Mouse (Mus musculus): ENCODE measurements around the gene Atg4b. TPM values are rescaled to one million over a fixed set of nuclear protein-coding genes. Genes with fewer than 3 reads are reported as not detected.
"Not testable (repeated sequence)": the region's sequence is repeated elsewhere in the genome, so short reads cannot be mapped to it uniquely, and the experiment has no call there.

Atg4b gene
- polyA plus RNA-seq, 1 experiment from 2014 or later = 80.1 TPM

DNA sequence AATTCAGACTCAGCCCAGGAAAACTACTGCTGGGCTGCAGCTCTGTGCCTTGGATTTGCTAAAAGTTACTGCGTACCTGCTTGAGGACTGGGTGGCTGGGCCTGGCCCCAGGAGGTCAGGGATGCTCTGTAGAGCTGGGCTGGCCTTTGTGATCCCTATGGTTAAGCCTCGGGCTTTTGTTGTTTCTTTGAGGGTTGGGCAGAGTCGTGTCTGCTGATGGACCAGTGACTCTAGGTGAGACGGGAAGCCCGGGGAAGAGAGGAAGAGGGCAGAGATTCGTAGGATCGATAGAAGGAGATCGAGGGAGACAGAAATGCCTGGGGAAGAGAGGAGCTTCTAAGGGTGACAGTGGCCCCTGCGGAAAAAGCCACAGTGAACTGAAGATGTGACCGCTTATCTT is 73.3 kb downstream of the Atg4b start, which contains the start of gene D2hgdh:
Gene D2hgdh, plus strand, starts transcription at position 301 of the 400 bp plus-strand sequence.
- ATAC-seq (ENCODE audit: low FRiP score) = peak; percentile 18
- 7% methylated on average over 10 of the region's 10 CpGs for WGBS
- peaks cover 19% of the 10 kb centered on the region for H3K4me1 ChIP-seq

DNA sequence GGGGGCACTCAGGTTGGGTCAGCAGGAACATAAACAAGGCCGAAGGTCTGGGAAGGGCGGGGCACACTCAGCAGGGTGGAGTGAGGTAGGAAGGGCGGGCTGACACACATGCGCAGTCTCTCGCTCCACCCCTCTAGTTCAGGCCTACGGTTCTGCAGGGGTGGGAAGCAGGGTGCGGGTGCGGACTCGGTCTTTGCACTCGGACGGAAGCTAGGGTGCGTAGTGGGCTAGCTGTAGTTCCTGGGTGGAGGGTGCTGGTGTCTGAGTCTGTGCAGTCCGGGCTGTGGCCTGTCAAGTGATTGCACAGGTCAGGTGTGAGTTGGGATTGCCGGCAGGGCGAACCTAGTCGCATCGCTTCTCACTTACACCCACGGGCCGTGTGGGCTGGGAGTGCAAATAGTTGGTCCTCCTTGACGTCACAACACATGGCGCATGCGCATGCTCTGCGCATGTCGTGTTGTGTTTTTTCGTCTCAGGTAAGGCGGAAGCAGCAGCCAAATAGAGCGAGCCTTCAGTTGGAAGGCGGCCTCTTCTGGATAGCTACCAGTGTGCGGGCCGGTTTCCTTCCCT is 73.9 kb downstream of the Atg4b start:
- H3K9ac ChIP-seq (replicated peaks) = peak overlapping the region; percentile 76
- H3K4me3 ChIP-seq (replicated peaks) = peak overlapping the region; percentile 63
- H3K36me3 ChIP-seq = peaks cover 15% of the 10 kb centered on the region
- WGBS = under 1% methylated on average over 30 of the region's 30 CpGs
- peaks cover 19% of the 10 kb centered on the region for H3K4me1 ChIP-seq
- peak overlapping the region; percentile 99 for H3K27ac ChIP-seq (replicated peaks)
- no peaks in the 10 kb centered on the region for H3K27me3 ChIP-seq (replicated peaks)
- peak overlapping the region; percentile 83 for H3K4me2 ChIP-seq
- peak; percentile 95 for ATAC-seq (ENCODE audit: low FRiP score)
- H3K9me3 ChIP-seq (replicated peaks) = no peaks in the 10 kb centered on the region

More for the DNA sequence above, 73.3 kb downstream of the Atg4b start, which contains the start of gene D2hgdh:
- Histone ChIP-seq H3K9me3 (replicated peaks) (no peaks in the 10 kb centered on the region), H3K27ac (replicated peaks) (peak within 1 kb of the TSS; percentile 99), H3K9ac (replicated peaks) (peak within 1 kb of the TSS; percentile 76), H3K4me3 (replicated peaks) (peak within 1 kb of the TSS; percentile 63), H3K27me3 (replicated peaks) (no peaks in the 10 kb centered on the region), H3K36me3 (peaks cover 21% of the 10 kb centered on the region), H3K4me2 (peak within 1 kb of the TSS; percentile 83)

DNA sequence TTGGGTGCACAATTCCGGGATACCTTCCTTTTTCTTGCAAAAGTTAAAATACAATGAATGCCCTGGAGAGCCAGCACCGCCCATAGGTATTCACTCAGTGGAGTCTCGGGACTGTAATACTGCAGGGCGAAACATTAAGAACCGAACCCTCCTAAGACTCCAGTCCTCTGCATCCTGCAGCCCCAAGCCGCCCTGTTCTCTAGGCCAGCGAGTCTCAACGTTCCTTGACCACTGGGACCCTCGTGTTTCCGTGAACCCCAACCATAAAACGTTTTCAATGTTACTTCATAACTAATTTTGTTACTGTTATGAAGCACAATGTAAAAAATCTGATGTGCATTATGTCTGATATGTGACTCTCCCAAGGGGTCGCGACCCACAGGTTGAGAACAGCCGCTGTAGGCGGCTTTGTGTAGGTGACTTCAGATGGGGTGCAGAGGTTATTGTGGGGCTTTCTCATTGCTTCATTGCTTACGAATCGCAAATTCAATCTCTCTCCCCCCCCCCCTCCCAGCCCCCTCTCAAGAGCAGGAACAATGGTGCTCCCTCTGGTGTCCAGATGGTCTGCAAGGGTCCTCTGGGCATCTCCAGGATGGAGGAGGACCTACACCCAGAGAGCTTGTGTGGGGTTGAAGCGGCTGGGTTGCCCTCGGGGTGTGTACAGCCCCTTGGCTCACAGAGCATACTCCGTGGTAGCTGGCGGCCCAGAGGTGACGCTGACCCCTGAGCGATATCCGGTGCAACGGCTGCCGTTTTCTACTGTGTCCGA is 74.7 kb downstream of the Atg4b start:
- no peaks in the 10 kb centered on the region for H3K9me3 ChIP-seq (replicated peaks)
- peak overlapping the region; percentile 76 for H3K9ac ChIP-seq (replicated peaks)
- peak overlapping the region; percentile 63 for H3K4me3 ChIP-seq (replicated peaks)
- WGBS = 43% methylated on average over 27 of the region's 27 CpGs
- peak overlapping the region; percentile 83 for H3K4me2 ChIP-seq
- H3K4me1 ChIP-seq = peaks cover 19% of the 10 kb centered on the region
- H3K27me3 ChIP-seq (replicated peaks) = no peaks in the 10 kb centered on the region
- peak; percentile 52 for ATAC-seq (ENCODE audit: low FRiP score)
- peak overlapping the region; percentile 99 for H3K27ac ChIP-seq (replicated peaks)
- peaks cover 10% of the 10 kb centered on the region for H3K36me3 ChIP-seq

DNA sequence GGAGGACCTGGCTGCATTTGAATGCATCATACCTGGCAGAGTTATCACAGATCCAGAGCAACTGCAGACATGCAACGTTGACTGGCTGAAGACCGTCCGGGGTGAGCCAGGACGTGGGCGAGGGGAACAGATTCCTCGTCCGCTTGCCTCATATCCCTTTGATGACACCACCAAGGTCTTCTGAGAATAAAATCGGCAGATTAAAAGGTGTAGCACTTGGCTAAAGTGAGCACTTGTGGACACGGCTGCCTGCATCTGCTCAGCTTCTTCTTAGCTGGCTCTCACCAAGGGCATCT is 75.2 kb downstream of the Atg4b start:
- WGBS = 97% methylated on average over 9 of the region's 9 CpGs
- H3K9ac ChIP-seq (replicated peaks) = no peak overlapping the region

DNA sequence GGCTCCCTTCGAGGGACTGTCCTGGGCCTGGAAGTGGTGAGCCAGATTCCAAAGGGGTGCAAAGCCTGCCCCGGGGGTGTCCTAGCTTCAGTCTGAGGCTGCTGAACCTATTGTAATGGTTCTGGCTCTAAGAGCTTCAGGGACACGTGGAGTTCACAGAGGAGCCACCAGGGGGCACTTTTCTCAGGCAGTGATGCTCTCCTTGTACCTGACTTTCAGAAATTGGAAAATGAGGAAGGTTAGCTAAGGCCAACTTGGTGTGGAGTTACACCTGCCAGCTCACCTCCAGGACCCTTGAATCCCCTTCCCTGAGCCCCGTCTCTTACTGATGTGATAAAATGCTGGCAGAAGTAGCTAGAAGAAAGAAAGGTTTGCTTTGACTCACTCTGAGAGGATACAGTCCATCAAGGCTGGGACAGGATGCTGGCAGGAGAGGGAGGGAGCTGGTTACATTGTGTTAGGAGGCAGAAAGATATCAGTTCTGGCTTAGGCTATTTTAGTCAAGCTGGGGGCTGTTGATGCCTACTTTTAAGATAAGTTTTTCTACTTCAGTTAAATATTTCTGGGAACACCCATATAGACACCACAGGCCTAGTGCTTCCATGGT is 81.6 kb downstream of the Atg4b start:
- ATAC-seq (ENCODE audit: low FRiP score); H3K9me3 ChIP-seq (replicated peaks); H3K9ac ChIP-seq (replicated peaks); H3K27ac ChIP-seq (replicated peaks); H3K27me3 ChIP-seq (replicated peaks); H3K36me3 ChIP-seq; H3K4me1 ChIP-seq; H3K4me3 ChIP-seq (replicated peaks); H3K4me2 ChIP-seq: not testable (repeated sequence)
- WGBS = 72% methylated on average over 2 of the region's 4 CpGs

More for the DNA sequence above, 75.2 kb downstream of the Atg4b start:
- no peak for ATAC-seq (ENCODE audit: low FRiP score)
- Histone ChIP-seq H3K27ac (replicated peaks) (peak overlapping the region; percentile 99; the same call in 1 of the 2 replicates), H3K4me2 (peak overlapping the region; percentile 83; the same call in 1 of the 2 replicates), H3K9me3 (replicated peaks) (no peaks in the 10 kb centered on the region), H3K36me3 (peaks cover 5% of the 10 kb centered on the region; the same call in 1 of the 2 replicates), H3K4me1 (peaks cover 19% of the 10 kb centered on the region), H3K27me3 (replicated peaks) (no peaks in the 10 kb centered on the region), H3K4me3 (replicated peaks) (no peak overlapping the region)

DNA sequence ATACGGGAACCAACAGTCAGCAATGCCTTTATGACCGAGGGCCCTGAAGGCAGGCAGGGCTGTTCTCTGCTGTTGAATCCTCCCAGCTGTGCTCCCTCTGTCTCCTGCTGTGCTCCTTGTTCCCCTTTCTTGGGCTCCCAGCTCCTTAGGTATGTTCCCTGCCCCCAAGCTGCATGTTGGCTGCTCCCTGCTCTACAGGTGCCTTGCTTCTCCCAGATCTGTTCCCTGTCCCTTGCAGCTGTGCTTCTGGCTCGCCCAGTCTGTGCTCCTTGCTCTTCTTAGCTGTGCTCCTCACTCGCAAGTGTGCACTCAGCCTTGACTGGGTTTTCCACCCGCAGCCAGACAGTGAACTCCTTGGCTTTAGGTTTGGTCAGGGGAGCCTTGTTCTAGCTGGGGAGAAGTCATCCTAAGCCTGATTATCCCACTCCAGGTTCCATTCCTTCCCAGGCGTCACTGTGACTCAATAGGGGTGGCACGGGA is 83.4 kb downstream of the Atg4b start:
- no peaks in the 10 kb centered on the region for H3K4me1 ChIP-seq
- 0 out of 2 replicates have a peak, but pooled peaks cover 4% of the 10 kb centered on the region for H3K36me3 ChIP-seq
- no peaks in the 10 kb centered on the region for H3K27me3 ChIP-seq (replicated peaks)
- no peak for ATAC-seq (ENCODE audit: low FRiP score)
- H3K4me3 ChIP-seq (replicated peaks) = no peak overlapping the region
- 87% methylated on average over 7 of the region's 7 CpGs for WGBS
- no peak overlapping the region for H3K4me2 ChIP-seq
- H3K9ac ChIP-seq (replicated peaks) = no peak overlapping the region
- no peak overlapping the region for H3K27ac ChIP-seq (replicated peaks)
- H3K9me3 ChIP-seq (replicated peaks) = no peaks in the 10 kb centered on the region

DNA sequence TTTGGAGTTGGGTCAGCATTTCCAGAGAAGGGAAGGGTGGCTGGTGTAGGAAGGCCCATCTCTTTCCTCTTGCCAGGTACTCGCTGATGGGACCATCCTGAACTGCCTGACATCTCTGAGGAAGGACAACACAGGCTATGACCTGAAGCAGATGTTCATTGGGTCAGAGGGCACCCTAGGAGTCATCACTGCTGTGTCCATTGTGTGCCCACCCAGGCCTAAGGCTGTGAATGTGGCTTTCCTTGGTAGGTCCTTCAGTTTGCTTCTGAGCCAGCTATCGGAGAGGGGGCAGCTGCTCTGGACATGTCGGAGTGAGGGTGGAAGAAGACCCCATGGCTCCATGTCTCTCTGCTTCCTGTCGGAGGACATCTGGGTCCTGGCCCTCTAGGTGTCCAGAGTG is 83.9 kb downstream of the Atg4b start:
- H3K4me2 ChIP-seq = no peak overlapping the region
- H3K9me3 ChIP-seq (replicated peaks) = no peaks in the 10 kb centered on the region
- WGBS = 95% methylated on average over 4 of the region's 4 CpGs
- H3K4me3 ChIP-seq (replicated peaks) = no peak overlapping the region
- no peaks in the 10 kb centered on the region for H3K4me1 ChIP-seq
- 0 out of 2 replicates have a peak, but pooled peaks cover 4% of the 10 kb centered on the region for H3K36me3 ChIP-seq
- no peak overlapping the region for H3K9ac ChIP-seq (replicated peaks)
- no peak for ATAC-seq (ENCODE audit: low FRiP score)
- H3K27me3 ChIP-seq (replicated peaks) = no peaks in the 10 kb centered on the region
- H3K27ac ChIP-seq (replicated peaks) = no peak overlapping the region

DNA sequence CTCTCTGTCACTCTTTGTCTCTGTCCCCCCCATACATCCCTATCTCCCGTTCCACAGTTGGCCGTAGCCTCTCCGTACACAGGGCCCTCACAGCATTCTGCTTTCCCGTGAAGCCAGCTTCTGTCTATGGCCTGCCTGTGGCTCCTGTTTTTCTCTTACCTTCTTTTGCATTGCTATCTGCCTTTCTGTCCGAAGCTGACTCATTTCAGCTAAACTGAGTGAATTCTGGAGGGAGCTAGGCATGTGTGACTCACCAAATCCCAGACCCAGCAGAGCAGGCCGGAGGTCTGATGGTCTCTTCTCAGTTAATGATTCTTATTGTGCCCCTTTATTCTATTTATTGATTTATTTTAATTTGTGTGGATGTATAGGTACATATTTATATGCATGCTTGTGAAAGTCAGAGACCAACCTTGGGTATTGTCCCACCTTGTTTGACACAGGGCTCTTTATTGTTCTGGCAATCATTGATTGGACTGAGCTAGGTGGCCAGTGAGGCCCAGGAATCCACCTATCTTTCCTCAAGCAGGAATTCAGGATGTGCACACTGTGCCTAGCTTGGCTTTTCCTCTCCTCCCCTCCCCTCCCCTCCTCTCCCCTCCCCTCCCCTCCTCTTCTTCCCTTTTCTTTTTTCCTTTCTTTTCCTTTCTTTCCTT is 84.7 kb downstream of the Atg4b start:
- Histone ChIP-seq H3K4me3 (replicated peaks) (no peak overlapping the region), H3K9ac (replicated peaks) (no peak overlapping the region), H3K27me3 (replicated peaks) (no peaks in the 10 kb centered on the region), H3K27ac (replicated peaks) (no peak overlapping the region), H3K4me2 (no peak overlapping the region), H3K4me1 (no peaks in the 10 kb centered on the region), H3K36me3 (0 out of 2 replicates have a peak, but pooled peaks cover 4% of the 10 kb centered on the region), H3K9me3 (replicated peaks) (no peaks in the 10 kb centered on the region)
- WGBS = 90% methylated on average over 6 of the region's 6 CpGs
- ATAC-seq (ENCODE audit: low FRiP score) = no peak

DNA sequence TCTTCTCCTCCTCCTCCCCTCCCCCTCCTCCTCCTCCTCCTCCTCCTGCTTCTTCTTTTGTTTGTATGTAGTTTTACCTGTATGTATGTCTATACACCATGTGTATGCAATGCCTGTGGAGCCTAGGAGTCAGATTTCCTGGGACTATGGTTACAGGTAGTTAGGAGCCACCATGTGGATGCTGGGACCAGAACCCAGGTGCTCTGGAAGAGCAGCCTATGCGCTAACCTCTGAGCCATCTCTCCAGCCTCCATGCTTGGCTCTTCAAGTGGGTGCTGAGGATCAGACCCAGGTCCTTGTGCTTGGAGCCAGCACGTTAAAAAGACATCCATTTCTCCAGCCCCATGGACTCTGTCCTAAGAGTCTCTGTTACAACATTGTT is 85.2 kb downstream of the Atg4b start:
- 90% methylated on average over 2 of the region's 2 CpGs for WGBS
- H3K27ac ChIP-seq (replicated peaks) = no peak overlapping the region

DNA sequence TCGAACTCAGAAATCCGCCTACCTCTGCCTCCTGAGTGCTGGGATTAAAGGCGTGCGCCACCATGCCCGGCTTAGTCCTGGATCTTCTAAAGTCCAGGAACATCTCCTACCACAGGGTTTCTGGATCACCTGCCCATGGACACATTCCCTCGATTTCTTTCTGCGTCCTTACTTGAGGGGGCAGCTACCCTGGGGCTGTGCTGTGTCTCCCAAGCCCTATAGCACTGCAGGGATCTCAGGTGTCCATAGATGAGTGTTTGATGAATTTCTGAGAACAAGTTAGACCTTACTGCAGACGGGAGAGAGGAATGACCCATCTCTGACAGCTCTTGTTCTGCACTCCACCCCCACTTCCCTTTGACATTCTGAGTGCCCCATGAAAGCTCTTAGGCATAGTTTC is 86.0 kb downstream of the Atg4b start:
- H3K4me2 ChIP-seq = no peak overlapping the region
- H3K4me3 ChIP-seq (replicated peaks) = no peak overlapping the region
- H3K27me3 ChIP-seq (replicated peaks) = no peaks in the 10 kb centered on the region
- H3K27ac ChIP-seq (replicated peaks) = no peak overlapping the region
- 94% methylated on average over 8 of the region's 8 CpGs for WGBS
- no peak overlapping the region for H3K9ac ChIP-seq (replicated peaks)
- 0 out of 2 replicates have a peak, but pooled peaks cover 4% of the 10 kb centered on the region for H3K36me3 ChIP-seq
- no peaks in the 10 kb centered on the region for H3K9me3 ChIP-seq (replicated peaks)
- ATAC-seq (ENCODE audit: low FRiP score) = no peak
- no peaks in the 10 kb centered on the region for H3K4me1 ChIP-seq

More for the DNA sequence above, 85.2 kb downstream of the Atg4b start:
- Histone ChIP-seq H3K9me3 (replicated peaks) (no peaks in the 10 kb centered on the region), H3K9ac (replicated peaks) (no peak overlapping the region), H3K4me3 (replicated peaks) (no peak overlapping the region), H3K36me3 (0 out of 2 replicates have a peak, but pooled peaks cover 4% of the 10 kb centered on the region), H3K27me3 (replicated peaks) (no peaks in the 10 kb centered on the region), H3K4me2 (no peak overlapping the region), H3K4me1 (no peaks in the 10 kb centered on the region)
- no peak for ATAC-seq (ENCODE audit: low FRiP score)

DNA sequence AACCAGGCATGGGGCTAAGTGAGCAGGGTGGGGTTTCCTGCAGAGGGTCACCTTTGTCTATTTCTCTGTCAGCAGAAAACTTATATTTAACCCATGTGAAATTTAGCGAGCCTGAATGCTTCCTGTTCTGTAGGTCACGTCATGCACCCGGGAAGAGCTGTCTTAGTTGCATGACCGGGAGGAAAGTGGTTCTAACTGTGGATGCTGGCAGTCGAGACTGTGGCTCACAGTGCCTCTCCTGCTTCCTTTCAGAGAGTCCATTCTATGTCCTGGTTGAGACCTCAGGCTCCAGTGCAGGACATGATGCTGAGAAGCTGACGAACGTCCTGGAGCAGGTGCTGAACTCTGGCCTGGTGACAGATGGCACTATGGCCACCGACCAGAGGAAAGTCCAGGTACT is 87.3 kb downstream of the Atg4b start:
- 91% methylated on average over 8 of the region's 8 CpGs for WGBS
- not testable (repeated sequence) for ATAC-seq (ENCODE audit: low FRiP score)

More for the DNA sequence above, 87.3 kb downstream of the Atg4b start:
- H3K4me3 ChIP-seq (replicated peaks); H3K27ac ChIP-seq (replicated peaks); H3K4me1 ChIP-seq; H3K27me3 ChIP-seq (replicated peaks); H3K36me3 ChIP-seq; H3K4me2 ChIP-seq; H3K9ac ChIP-seq (replicated peaks); H3K9me3 ChIP-seq (replicated peaks): not testable (repeated sequence)
